Mouse (Mus musculus): Measurements from ENCODE around the gene Fer. TPM values are rescaled to one million over a fixed set of nuclear protein-coding genes. Genes with fewer than 3 reads are reported as not detected.
A peak's percentile ranks its signal among the peaks of the same experiment; 100 is the strongest.

Fer gene
- polyA plus RNA-seq, 1 experiment from 2014 or later: 28.5 TPM

DNA sequence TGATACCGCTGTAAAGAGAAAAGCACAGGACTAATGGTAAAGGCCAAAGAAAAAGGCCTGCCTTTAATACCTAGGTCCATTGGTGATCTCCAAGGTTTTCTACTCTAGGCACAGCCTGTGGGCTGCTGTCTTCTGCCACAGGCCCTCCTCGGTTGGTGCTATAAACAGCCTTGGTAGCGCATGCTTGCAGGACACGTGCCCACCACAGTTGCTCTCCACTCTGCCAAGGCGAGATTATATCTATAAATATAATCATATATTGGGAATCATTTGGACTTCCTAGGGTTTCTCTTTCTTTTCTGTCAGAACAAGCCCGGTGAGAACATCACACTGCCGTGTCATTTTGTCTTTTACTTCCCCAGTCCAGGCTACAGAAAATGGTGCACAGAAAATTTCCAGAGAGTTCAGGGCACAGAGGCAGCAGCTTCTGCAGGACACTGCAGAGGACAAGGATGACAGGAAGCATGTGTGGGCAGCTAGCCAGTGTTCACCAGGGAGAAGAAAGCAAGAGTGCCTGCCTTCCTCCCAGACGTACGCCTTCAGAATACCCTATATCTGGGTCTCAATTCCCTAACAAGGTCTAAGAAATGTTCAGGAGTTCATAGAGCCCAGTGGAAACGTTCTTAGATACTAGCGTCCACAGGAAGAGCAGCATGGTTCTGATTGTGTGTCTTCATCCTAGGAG is 276.5 kb downstream of the Fer start:
- Histone ChIP-seq H3K27me3 (ENCODE audit: low read depth, poor library complexity, severe bottlenecking) (no peaks in the 10 kb centered on the region), H3K36me3 (peaks cover 12% of the 10 kb centered on the region; the same call in 1 of the 2 replicates), H3K4me1 (peaks cover 13% of the 10 kb centered on the region), H3K9me3 (replicated peaks) (no peaks in the 10 kb centered on the region), H3K27ac (replicated peaks) (no peak overlapping the region), H3K4me3 (no peak overlapping the region)
- no peak for DNase-seq (ENCODE audit: low spot score)
- 93% methylated on average over 11 of the region's 11 CpGs for WGBS

DNA sequence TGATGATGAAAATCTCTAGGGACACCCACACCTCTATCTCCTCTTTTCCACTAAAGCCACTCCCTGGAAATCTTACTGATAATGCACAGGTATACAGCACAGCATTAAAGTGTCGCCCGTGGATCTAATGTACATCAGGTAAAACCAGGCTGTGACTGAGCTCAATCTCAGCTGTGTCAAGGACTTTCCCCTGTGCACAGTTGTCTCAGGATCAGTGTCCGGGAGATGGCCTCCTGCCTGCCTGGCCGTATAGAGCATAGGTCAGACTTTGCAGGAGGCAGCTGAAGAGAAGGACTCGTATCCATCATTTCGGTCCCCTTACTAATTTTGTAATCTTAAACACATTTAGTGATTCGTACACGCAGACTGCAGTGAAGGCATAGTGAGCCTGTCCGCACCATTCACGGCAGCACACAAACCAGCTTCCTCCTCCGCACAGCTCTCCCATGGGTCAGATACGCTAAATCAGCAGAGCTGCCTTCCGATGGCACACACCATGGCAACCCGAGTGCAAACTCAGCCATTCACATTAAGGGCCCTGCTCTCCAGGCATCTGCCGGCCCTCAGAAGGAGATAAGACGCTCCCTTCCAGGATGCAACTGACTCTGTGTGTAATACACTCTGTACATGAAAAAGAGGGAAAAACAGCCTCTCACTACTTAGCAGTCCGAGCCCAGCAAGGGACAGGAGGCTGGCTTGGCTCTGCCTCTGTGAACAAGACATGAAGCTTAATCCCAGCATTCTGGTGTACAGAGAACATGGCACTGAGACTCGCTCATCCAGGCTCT is 277.4 kb downstream of the Fer start:
- no peak overlapping the region for H3K27ac ChIP-seq (replicated peaks)
- peaks cover 13% of the 10 kb centered on the region for H3K4me1 ChIP-seq
- no peak overlapping the region for H3K4me3 ChIP-seq
- 80% methylated on average over 18 of the region's 18 CpGs for WGBS
- no peaks in the 10 kb centered on the region for H3K27me3 ChIP-seq (ENCODE audit: low read depth, poor library complexity, severe bottlenecking)
- H3K36me3 ChIP-seq: peaks cover 12% of the 10 kb centered on the region; the same call in 1 of the 2 replicates
- peak; percentile 39 for DNase-seq (ENCODE audit: low spot score)
- no peaks in the 10 kb centered on the region for H3K9me3 ChIP-seq (replicated peaks)

DNA sequence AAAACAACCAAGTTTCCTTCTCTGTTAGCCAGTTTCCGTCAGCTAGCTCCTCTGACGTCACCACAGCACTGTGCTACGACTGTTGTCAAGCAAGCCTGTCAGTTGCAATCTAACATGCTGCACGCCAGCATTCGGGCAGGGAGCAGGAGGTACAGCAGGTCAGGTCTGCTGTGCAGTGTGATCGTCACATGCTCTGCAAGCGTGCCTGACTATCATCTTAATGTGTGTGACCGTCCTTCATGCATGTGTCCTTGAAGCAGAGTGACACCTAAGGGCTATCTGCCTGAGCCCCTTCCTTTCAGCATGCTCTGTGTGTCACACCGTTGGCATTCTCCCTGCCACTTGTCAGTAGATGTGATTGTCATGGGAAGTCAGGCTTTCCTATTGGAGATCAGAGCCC is 279.0 kb downstream of the Fer start:
- no peak overlapping the region for H3K4me3 ChIP-seq
- peaks cover 13% of the 10 kb centered on the region for H3K4me1 ChIP-seq
- no peaks in the 10 kb centered on the region for H3K9me3 ChIP-seq (replicated peaks)
- H3K27ac ChIP-seq (replicated peaks): no peak overlapping the region
- peaks cover 12% of the 10 kb centered on the region; the same call in 1 of the 2 replicates for H3K36me3 ChIP-seq
- WGBS: 85% methylated on average over 9 of the region's 9 CpGs
- no peak for DNase-seq (ENCODE audit: low spot score)
- H3K27me3 ChIP-seq (ENCODE audit: low read depth, poor library complexity, severe bottlenecking): no peaks in the 10 kb centered on the region

DNA sequence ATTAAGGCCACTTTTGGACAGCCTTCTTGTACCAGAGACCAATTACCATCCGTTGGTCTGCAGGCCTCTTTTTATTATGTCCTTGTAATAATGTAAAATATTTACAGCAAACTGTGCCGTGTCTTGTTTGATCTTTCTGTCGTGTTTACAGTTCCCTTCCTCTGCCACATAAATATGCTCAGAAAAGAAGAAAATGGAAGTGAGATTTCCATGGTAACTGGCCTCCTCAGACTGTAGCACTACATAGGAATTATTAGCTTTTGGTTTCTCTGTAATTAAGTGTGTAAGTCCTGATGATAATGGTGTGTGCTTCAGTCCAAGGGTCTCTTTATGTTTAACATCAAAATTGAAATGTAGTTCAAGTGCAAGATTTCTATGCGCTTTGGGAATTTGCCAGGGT is 283.5 kb downstream of the Fer start:
- WGBS: 92% methylated on average over 4 of the region's 4 CpGs
- Histone ChIP-seq H3K27me3 (ENCODE audit: low read depth, poor library complexity, severe bottlenecking) (no peaks in the 10 kb centered on the region), H3K9me3 (replicated peaks) (no peaks in the 10 kb centered on the region; the same call in 1 of the 2 replicates), H3K4me3 (no peak overlapping the region), H3K27ac (replicated peaks) (no peak overlapping the region), H3K4me1 (no peaks in the 10 kb centered on the region; the same call in 1 of the 2 replicates), H3K36me3 (no peaks in the 10 kb centered on the region)
- DNase-seq (ENCODE audit: low spot score): no peak

DNA sequence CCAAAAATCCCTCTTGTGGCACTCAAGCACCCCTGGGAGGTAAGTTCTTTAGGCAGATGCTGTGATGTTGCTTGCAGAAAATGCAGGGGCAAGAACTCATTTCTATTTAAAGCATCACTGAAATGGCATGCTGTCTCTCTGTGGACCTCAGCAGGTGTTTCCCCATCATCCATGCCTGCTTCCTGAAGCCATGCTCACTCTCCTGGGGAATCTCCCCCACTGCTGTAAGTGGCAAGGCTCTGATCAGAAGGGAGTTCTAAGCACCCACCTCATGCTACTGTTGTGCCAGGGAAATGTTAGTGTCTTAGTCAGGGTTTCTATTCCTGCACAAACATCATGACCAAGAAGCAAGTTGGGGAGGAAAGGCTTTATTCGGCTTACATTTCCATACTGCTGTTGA is 287.9 kb downstream of the Fer start:
- no peaks in the 10 kb centered on the region; the same call in 1 of the 2 replicates for H3K9me3 ChIP-seq (replicated peaks)
- WGBS: 92% methylated on average over 1 of the region's 1 CpGs
- H3K27me3 ChIP-seq (ENCODE audit: low read depth, poor library complexity, severe bottlenecking): no peaks in the 10 kb centered on the region
- no peak overlapping the region for H3K4me3 ChIP-seq
- DNase-seq (ENCODE audit: low spot score): no peak
- no peaks in the 10 kb centered on the region for H3K36me3 ChIP-seq
- H3K27ac ChIP-seq (replicated peaks): no peak overlapping the region
- no peaks in the 10 kb centered on the region for H3K4me1 ChIP-seq

DNA sequence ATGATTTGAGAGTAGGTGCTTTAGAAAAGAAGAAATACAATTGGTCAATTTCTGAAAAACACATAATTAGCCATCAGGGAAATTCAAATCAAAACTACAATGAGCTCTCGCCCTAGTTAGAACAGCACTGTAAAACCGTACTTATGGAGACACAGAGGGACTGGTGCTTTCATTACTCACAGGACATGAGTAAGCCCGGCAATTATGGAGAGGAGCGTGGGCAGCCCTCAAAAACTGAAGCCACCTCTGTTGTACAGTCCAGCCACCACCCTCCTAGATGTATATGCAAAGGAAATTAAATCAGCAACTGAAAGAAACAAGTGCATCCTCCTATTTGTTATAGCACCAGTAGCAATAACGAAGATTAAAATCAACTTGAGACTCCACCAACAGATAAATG is 304.9 kb downstream of the Fer start:
- Histone ChIP-seq H3K4me3 (no peak overlapping the region), H3K27me3 (ENCODE audit: low read depth, poor library complexity, severe bottlenecking) (no peaks in the 10 kb centered on the region), H3K36me3 (no peaks in the 10 kb centered on the region), H3K9me3 (replicated peaks) (peaks cover 8% of the 10 kb centered on the region), H3K27ac (replicated peaks) (no peak overlapping the region), H3K4me1 (no peaks in the 10 kb centered on the region; the same call in 1 of the 2 replicates)
- no peak for DNase-seq (ENCODE audit: low spot score)
- WGBS: 98% methylated on average over 5 of the region's 5 CpGs

DNA sequence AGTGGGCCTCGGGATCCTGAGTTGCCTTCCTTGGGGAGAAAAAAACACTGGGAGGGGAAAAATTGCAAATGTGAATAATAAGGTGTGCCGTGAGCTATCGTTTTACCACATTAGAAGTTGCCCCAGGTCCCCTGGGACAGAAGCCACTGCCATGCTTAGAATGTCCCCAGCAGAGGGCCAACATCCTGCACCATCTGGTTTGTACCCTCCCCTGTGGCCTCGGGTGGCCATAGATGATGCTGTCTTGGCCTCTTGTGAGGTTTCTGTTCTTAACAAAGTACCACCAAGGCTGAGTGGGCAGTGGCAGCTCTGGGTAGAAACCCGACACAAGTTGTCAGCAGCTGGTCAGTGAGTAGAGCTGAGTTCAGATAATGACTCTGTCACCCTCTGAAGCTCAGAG is 307.2 kb downstream of the Fer start:
- no peaks in the 10 kb centered on the region for H3K36me3 ChIP-seq
- H3K27me3 ChIP-seq (ENCODE audit: low read depth, poor library complexity, severe bottlenecking): no peaks in the 10 kb centered on the region
- no peak for DNase-seq (ENCODE audit: low spot score)
- no peaks in the 10 kb centered on the region; the same call in 1 of the 2 replicates for H3K4me1 ChIP-seq
- WGBS: 86% methylated on average over 5 of the region's 5 CpGs
- no peak overlapping the region for H3K27ac ChIP-seq (replicated peaks)
- peaks cover 8% of the 10 kb centered on the region for H3K9me3 ChIP-seq (replicated peaks)
- H3K4me3 ChIP-seq: no peak overlapping the region

DNA sequence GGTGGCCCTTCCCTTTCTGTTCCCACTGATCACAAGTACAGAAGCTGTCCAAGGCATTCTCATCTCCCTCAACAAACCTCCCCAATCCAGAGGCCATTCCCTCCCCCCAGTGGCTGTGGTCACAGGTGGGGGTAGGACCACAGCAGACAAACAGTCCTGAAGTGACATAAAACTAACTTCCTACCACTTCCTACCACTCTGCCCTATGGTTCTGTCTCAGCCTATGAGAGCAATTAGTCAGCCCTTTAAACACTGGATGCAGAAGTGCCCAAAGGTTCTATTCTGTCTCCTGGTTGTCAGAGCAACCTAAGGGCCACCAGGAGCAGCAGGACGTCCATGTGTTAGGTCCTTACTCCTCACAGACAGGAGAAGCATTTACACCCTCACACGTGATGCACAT is 309.6 kb downstream of the Fer start:
- H3K9me3 ChIP-seq (replicated peaks): peaks cover 3% of the 10 kb centered on the region; the same call in 1 of the 2 replicates
- H3K4me1 ChIP-seq: no peaks in the 10 kb centered on the region; the same call in 1 of the 2 replicates
- no peaks in the 10 kb centered on the region for H3K27me3 ChIP-seq (ENCODE audit: low read depth, poor library complexity, severe bottlenecking)
- 84% methylated on average over 2 of the region's 2 CpGs for WGBS
- no peak overlapping the region for H3K4me3 ChIP-seq
- no peaks in the 10 kb centered on the region for H3K36me3 ChIP-seq
- no peak for DNase-seq (ENCODE audit: low spot score)
- no peak overlapping the region for H3K27ac ChIP-seq (replicated peaks)

DNA sequence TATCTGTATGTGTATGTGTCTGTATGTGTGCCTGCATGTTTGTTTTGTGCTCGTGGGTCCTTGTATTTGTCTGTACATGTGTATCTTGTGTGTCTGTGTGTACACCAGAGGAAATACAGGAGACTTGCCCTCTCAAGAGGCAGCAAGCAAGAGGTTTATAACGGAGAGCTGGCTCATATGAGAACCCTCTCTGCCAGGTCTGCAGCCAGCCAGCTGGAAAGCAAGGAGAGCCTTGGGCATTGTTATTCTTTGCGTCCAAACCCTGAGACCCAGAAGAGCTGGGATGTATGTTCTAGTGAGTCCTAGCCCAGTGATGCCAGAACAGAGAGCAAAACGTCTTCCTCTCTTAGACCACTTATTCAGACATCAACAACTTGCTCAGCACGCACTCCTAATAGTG is 317.7 kb downstream of the Fer start:
- no peak overlapping the region for H3K4me3 ChIP-seq
- DNase-seq (ENCODE audit: low spot score): no peak
- no peaks in the 10 kb centered on the region for H3K36me3 ChIP-seq
- peaks cover 4% of the 10 kb centered on the region; the same call in 1 of the 2 replicates for H3K4me1 ChIP-seq
- no peak overlapping the region for H3K27ac ChIP-seq (replicated peaks)
- WGBS: 83% methylated on average over 5 of the region's 5 CpGs
- H3K9me3 ChIP-seq (replicated peaks): no peaks in the 10 kb centered on the region
- no peaks in the 10 kb centered on the region for H3K27me3 ChIP-seq (ENCODE audit: low read depth, poor library complexity, severe bottlenecking)

DNA sequence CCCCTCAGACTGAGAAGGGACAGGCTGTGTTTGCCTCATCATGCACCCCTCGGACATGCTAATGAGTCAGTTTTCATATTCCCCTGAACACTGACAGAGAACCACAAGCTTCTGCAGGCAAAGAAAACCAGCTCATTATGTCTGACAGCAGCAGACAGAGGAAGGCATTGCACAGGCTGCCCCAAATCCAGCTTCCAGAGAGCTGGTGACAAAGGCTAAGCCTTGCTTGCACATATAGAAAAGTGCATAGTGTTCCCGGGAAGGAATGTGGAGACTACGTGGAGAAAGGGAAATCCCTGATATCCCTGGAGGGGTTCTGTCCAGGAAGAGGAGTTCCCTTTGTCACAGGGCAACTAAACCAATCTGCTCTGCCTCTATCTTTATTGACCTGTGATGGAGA is 318.4 kb downstream of the Fer start:
- peaks cover 4% of the 10 kb centered on the region; the same call in 1 of the 2 replicates for H3K4me1 ChIP-seq
- WGBS: 64% methylated on average over 3 of the region's 3 CpGs
- H3K36me3 ChIP-seq: no peaks in the 10 kb centered on the region
- H3K27ac ChIP-seq (replicated peaks): no peak overlapping the region
- H3K4me3 ChIP-seq: no peak overlapping the region
- no peaks in the 10 kb centered on the region for H3K9me3 ChIP-seq (replicated peaks)
- no peak for DNase-seq (ENCODE audit: low spot score)
- H3K27me3 ChIP-seq (ENCODE audit: low read depth, poor library complexity, severe bottlenecking): no peaks in the 10 kb centered on the region

DNA sequence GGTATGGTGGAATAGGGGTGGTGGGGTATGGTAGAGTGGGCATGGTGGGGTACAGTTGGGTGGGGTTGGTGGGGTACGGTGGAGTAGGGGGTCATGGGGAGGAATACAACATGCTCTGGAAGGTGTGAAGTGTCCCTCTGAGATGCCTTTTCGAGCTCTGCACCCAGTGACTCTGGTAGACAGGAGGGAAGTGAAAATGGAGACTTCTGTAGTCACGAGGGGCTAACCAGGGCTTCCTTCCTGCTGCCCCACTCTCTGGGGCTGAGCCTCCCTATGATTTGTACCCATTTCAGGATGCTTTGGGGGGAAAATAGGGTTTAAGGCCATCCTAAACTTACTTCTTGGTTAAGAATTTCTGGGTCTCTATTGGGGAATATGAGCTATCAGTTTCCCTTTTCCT is 319.7 kb downstream of the Fer start:
- no peaks in the 10 kb centered on the region for H3K27me3 ChIP-seq (ENCODE audit: low read depth, poor library complexity, severe bottlenecking)
- no peaks in the 10 kb centered on the region for H3K9me3 ChIP-seq (replicated peaks)
- DNase-seq (ENCODE audit: low spot score): no peak
- H3K4me1 ChIP-seq: peaks cover 4% of the 10 kb centered on the region; the same call in 1 of the 2 replicates
- WGBS: 88% methylated on average over 3 of the region's 3 CpGs
- no peaks in the 10 kb centered on the region for H3K36me3 ChIP-seq
- H3K4me3 ChIP-seq: no peak overlapping the region
- no peak overlapping the region for H3K27ac ChIP-seq (replicated peaks)

DNA sequence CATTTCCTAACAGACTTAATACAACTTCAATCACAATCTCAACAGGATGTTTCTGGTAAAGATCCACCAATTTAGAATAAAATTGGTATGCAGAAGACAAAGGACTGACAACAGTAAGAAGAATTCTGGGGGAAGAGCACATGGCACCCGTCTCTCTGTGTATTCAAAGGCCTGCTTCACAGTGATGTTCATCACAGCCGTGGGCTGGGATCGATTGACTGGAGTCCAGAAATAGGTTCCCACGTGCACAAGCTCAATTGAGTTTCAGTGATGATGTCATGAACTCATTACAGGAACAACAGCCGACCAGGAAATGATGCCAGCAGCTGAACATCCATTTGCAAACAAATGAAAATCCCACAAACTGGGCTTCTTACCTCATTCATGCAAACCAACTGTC is 320.3 kb downstream of the Fer start:
- no peaks in the 10 kb centered on the region for H3K9me3 ChIP-seq (replicated peaks)
- no peak overlapping the region for H3K27ac ChIP-seq (replicated peaks)
- no peak for DNase-seq (ENCODE audit: low spot score)
- H3K4me1 ChIP-seq: peaks cover 4% of the 10 kb centered on the region; the same call in 1 of the 2 replicates
- 76% methylated on average over 5 of the region's 5 CpGs for WGBS
- no peaks in the 10 kb centered on the region for H3K27me3 ChIP-seq (ENCODE audit: low read depth, poor library complexity, severe bottlenecking)
- no peaks in the 10 kb centered on the region for H3K36me3 ChIP-seq
- no peak overlapping the region for H3K4me3 ChIP-seq

All from midbrain, embryonic 10.5 days (tissue).